Mouse (Mus musculus): ENCODE measurements around the gene Sdk2. TPM values are rescaled to one million over a fixed set of nuclear protein-coding genes. Genes with fewer than 3 reads are reported as not detected.

The Sdk2 gene
- total RNA-seq (2021) = under 1 TPM; 0.23 to 0.84 TPM
- long read RNA-seq, experiment 1 = 0 reads
- long read RNA-seq, experiment 2 = 0 reads

DNA sequence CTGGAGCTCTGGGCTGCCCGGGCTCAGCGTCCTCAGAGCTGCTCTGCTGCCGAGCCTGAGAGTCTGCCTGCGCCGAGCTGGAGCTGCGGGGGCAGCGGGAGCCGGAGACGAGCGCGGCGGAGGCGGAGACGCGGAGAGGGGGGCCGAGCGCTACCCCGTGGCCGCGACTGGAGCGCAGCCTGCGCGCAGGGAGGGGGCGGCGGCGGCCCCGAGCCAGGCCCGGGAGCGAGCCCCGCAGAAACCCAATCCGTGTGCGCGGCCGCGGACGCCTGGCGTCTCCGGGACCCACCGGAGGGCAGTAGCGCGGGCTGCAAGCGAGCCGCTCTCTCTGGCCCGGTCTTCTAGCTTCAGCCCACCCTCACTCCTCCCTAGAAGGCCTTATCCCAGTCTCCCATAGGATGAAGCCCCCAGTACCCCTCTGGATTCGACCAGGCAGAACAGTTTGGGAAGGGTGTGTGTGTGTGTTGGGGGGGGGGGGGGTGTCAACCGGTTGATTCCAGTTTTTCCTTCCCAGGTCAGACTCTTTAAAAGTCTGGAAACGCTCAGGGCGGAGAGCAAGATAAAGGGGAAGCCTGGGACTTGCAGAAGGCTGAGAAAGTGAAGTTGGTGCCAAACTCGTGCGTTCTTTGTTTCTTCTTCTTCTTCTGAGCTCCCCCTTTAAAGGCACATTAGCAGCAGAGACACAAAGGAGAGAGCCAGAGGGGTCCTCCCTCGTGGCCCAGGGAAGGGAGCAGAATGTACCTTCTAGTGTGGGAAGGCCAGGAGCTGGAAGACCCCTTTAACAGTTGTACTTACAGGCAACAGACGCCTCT, at the start of gene Sdk2:
Gene Sdk2 (minus strand): TSS at position 96 of the 812 bp plus-strand sequence.
- Histone ChIP-seq H3K27ac (peak within 1 kb of the TSS; percentile 35), H3K4me3 (peak within 1 kb of the TSS; percentile 76)
- intact Hi-C loops (cut with DNase I) = loop anchor here (5.0 to 10.0 kb wide), 2 partner anchors 202 to 215 kb away; no protein-coding TSS in a partner anchor
- DNase-seq = peak; percentile 67
- TF ChIP-seq CTCF (IDR thresholded peaks at IDR 0.05) = peak; percentile 16; the same call in 1 of the 2 replicates

DNA sequence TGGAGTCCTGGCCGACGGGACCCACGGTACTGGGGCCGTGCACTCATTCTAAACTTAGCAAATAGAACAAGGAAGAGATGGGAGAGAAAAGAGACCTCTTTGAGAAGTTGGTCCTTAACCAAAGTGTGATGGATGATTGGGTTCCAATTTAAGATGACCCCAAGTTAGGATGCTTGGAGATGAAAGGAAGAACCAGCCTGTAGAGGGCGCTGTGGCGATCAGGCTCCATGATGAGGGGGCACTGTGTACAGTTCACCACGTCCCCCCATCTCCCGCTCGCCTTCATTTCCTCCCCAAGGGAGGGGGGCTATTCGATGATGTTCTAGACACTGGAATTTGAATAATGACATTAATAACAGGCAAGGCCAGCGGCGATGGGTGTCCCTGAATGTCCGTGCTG, 48.2 kb upstream of the Sdk2 start:
- no peak overlapping the region for H3K4me3 ChIP-seq
- intact Hi-C loops (cut with DNase I) = no loop called here
- no peak for TF ChIP-seq CTCF (IDR thresholded peaks at IDR 0.05)
- DNase-seq = no peak
- H3K27ac ChIP-seq = no peak overlapping the region

GRCm38 (mm10) chr11:114114674-114115073, 47.8 kb upstream of the Sdk2 start:
- peak; percentile 6; the same call in 1 of the 2 replicates for TF ChIP-seq CTCF (IDR thresholded peaks at IDR 0.05)
- Histone ChIP-seq H3K4me3 (no peak overlapping the region), H3K27ac (no peak overlapping the region)
- no peak for DNase-seq
- intact Hi-C loops (cut with DNase I) = no loop called here

- intact Hi-C loops (cut with DNase I) = no loop called here
- Histone ChIP-seq H3K27ac (no peak overlapping the region), H3K4me3 (no peak overlapping the region)
- no peak for TF ChIP-seq CTCF (IDR thresholded peaks at IDR 0.05)
- DNase-seq = no peak
Observed at GRCm38 (mm10) chr11:114110851-114111250, 44.0 kb upstream of the Sdk2 start.

GRCm38 (mm10) chr11:114093636-114094035, 26.8 kb upstream of the Sdk2 start:
- peak overlapping the region; percentile 16; the same call in 1 of the 2 replicates for H3K27ac ChIP-seq
- H3K4me3 ChIP-seq = no peak overlapping the region
- no peak for DNase-seq
- intact Hi-C loops (cut with DNase I) = no loop called here
- TF ChIP-seq CTCF (IDR thresholded peaks at IDR 0.05) = no peak

DNA sequence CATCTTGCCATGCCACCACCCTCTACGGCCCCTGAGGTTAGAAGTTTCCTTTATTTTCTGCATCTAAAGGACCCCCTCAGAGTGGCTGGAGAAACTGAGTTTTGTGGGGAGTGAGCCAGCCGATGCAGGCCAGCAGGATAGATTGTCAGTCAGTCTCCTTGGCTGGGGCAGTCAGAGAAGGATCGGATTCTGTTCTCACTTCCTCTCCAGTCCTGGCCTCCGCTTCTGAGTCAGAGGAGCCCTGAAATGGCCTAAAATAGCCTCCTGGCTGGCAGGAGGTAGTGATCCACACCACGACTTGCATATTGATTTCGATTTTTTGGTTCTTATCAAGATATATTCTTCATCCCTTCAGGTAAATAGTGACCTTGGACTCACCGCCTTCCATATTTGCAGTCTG, 26.3 kb upstream of the Sdk2 start:
- Histone ChIP-seq H3K27ac (peak overlapping the region; percentile 16; the same call in 1 of the 2 replicates), H3K4me3 (no peak overlapping the region)
- TF ChIP-seq CTCF (IDR thresholded peaks at IDR 0.05) = no peak
- intact Hi-C loops (cut with DNase I) = no loop called here
- DNase-seq = peak; percentile 53

- TF ChIP-seq CTCF (IDR thresholded peaks at IDR 0.05) = no peak
- Histone ChIP-seq H3K4me3 (no peak overlapping the region), H3K27ac (no peak overlapping the region)
- DNase-seq = no peak
- intact Hi-C loops (cut with DNase I) = no loop called here
Observed at GRCm38 (mm10) chr11:114080606-114081005, 13.8 kb upstream of the Sdk2 start.

- intact Hi-C loops (cut with DNase I) = no loop called here
- TF ChIP-seq CTCF (IDR thresholded peaks at IDR 0.05) = no peak
- no peak overlapping the region for H3K27ac ChIP-seq
- DNase-seq = no peak
- H3K4me3 ChIP-seq = peak overlapping the region; percentile 7
Observed at GRCm38 (mm10) chr11:114072644-114073043, 5.8 kb upstream of the Sdk2 start.

DNA sequence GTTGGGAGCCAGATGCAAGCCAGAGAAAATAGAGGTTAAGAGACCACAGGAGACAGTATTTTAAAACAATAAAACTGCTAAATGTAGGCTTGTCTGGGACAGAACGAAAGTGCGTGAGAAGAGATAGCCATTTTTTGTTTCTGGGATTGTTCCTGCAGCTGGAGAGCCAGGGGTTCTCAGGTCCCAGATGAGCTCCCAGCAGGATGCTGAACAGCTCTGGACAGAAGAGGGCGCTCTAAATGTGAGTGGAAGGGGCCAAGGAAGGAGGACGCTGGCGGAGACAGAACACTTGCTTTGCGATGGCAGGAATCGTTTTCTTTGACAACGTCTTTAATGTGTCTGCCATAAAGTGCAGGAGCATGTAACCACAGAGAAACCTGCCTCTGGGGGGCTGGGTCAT, 5.2 kb upstream of the Sdk2 start:
- Histone ChIP-seq H3K27ac (no peak overlapping the region), H3K4me3 (peak overlapping the region; percentile 7)
- TF ChIP-seq CTCF (IDR thresholded peaks at IDR 0.05) = peak; percentile 66
- peak; percentile 48 for DNase-seq
- intact Hi-C loops (cut with DNase I) = no loop called here

- intact Hi-C loops (cut with DNase I) = no loop called here
- no peak for DNase-seq
- peak; percentile 35; the same call in 1 of the 2 replicates for TF ChIP-seq CTCF (IDR thresholded peaks at IDR 0.05)
- Histone ChIP-seq H3K4me3 (no peak overlapping the region), H3K27ac (no peak overlapping the region)
Observed at GRCm38 (mm10) chr11:114070881-114071280, 4.0 kb upstream of the Sdk2 start.

DNA sequence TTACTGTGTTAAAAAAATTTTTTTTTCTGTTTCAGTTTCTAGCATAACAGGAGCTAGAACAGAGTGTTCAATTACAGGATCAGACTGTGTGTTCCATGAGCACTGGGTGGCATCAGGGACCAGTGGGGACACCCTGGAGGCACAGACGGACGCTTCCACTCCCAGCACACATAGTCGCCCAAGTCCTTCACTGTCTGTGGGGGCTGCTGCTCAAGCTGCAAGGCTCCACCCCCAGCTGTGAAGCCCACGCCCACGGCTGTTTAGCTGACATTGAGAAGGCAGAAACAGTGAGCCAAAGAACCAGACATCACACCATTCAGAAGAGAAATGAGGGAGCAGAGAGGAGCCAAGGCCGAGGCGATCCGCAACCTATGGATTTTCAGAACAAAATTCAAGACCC, 3.3 kb upstream of the Sdk2 start:
- DNase-seq = no peak
- intact Hi-C loops (cut with DNase I) = no loop called here
- TF ChIP-seq CTCF (IDR thresholded peaks at IDR 0.05) = no peak
- H3K4me3 ChIP-seq = no peak overlapping the region
- H3K27ac ChIP-seq = no peak overlapping the region

DNA sequence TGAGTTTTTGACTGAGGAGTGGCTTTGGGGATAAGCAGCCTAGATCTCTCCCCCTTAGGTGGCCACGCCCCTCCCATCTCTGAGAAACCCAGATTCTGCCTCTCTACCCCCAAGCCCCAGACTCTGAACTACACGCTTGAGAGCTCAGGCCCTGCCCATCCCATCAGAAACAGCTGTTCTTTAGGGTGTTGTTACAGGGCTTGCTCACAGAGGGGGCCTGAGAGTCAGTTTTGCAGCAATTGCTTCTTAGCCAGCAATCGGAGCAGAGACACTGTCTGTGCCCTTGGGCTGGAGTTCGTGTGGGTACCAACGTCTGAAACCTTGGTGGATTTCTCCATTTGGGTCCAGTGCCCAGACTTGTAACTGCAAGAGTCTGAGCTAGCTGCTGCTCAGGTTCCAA, 1.5 kb upstream of the Sdk2 start:
- Histone ChIP-seq H3K27ac (no peak overlapping the region), H3K4me3 (no peak overlapping the region)
- intact Hi-C loops (cut with DNase I) = loop anchor here (5.0 to 10.0 kb wide), 2 partner anchors 204 to 214 kb away; no protein-coding TSS in a partner anchor
- TF ChIP-seq CTCF (IDR thresholded peaks at IDR 0.05) = peak; percentile 57
- DNase-seq = peak; percentile 42
